Mouse (Mus musculus) liver, postnatal 0 days (tissue): ENCODE measurements around the gene Fbxo41.

Source experiments
- CTCF ChIP-seq: sonication (generic); IDR thresholded peaks from 2 replicates; pipeline ENCODE4 v1.5.1; 2016; ENCODE audit warnings: antibody characterized with exemption, low read depth
- EP300 ChIP-seq: IDR thresholded peaks from 2 replicates; pipeline ENCODE4 v1.6.1; 2016; ENCODE audit warnings: antibody characterized with exemption, low read depth, mild to moderate bottlenecking

DNA sequence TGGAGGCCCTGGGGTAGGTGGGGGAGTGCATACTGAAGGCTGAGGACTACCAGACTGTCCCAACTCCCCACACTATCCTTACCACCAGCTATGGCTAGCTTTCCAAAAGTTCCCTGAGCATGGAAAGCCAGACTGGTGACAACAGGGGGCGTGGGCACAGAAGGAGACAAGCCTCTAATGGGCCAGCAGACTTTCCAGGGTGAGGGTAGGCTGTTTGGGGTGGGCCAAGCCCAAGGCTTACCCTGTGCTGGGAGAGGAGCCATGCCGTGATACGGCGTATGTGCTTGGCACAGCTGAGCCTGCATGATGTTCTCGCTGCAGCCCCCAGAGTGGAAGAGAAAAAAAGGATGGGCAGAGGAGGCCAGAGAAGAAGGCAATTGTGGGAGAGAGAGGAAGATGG, 22.8 kb downstream of the Fbxo41 start:
- TF ChIP-seq EP300: no peak
- no peak for TF ChIP-seq CTCF
